Mouse (Mus musculus) cerebellum, postnatal 36 days (tissue): ENCODE data around the gene Zkscan5.
"Not testable (repeated sequence)": the region's sequence is repeated elsewhere in the genome, so short reads cannot be mapped to it uniquely, and the experiment has no call there.

Experiments used
- DNase-seq, 2 experiments: peaks; one replicate each; pipeline ENCODE4 v3.0.0; 2021 to 2022; ENCODE audit warnings: mixed read lengths in 2 of 2

The Zkscan5 gene

GRCm38 (mm10) chr5:145214679-145215078 is 10.3 kb downstream of the Zkscan5 start:
- no peak for DNase-seq

DNA sequence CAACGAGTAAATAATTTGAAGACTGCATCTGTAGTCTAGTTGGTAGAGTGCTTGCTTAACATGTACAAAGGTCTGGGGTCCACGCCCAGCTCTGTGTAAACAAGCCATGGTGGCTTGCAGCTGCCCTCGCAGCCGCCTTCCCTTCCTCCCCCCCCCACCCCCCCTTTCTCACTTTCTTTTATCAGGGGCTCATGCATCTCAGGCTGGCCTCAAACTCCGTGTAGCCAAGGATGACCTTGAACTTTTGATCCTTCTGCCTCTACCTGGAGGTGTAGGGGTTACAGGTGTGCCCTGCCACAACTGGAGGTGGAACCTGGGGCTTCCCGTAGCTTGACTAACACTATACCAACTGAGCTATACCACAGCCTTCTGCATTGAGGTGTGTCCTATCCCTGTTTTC is 13.4 kb downstream of the Zkscan5 start:
- no peak for DNase-seq

- DNase-seq = no peak
These were observed 13.8 kb downstream of the Zkscan5 start for GRCm38 (mm10) chr5:145218206-145218605.

DNA sequence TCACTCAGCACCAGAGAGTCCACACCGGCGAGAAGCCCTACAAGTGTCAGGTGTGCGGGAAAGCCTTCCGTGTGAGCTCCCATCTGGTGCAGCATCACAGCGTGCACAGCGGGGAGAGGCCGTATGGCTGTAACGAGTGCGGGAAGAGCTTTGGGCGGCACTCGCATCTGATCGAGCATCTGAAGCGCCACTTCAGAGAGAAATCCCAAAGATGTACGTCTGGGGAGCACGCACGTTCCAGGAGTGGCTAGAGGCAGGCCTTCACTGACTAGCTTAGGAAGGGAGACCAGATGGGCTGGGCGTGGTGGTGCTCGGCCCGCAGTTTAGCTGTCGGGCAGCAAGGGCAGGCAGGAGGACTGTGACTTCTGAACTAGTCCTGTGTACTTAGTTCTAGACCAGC is 14.3 kb downstream of the Zkscan5 start:
- DNase-seq = no peak

DNA sequence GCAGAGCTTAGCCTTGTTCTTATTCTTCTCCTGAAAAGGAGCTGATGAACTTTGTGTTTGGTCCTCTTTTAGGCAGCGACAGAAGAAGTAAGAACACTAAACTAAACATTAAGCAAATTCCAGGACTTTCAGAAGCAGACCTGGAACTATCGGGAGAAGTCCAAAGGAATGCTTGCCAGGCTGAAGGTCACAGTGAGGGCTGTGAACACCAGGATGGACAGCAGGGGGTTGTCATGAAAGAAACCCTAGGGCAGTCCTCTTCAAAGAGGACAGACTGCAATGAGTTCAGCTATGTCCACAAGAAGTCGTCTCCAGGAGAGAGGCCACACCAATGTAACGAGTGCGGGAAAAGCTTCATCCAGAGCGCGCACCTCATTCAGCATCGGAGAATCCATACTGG is 15.6 kb downstream of the Zkscan5 start:
- DNase-seq = no peak

DNA sequence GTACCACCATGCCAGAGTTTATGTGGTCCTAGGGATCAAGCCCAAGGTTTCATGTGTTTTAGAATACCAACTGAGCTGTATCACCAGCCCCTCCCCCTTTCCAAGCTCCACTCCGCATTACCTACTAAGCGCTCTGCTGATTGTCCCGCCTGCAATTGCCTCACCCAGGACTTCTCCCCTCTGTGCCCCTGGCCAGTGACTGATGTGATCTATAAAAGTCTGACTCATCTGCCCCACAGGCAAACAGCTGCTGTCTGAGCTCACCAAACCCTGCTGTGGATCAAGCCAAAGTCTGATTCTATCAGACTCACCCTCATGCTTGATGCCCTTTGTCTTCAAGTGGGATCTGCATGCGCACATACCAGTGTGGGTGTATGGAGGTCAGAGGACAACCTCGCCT is 18.5 kb downstream of the Zkscan5 start:
- DNase-seq = no peak

- DNase-seq = no peak
These were observed 19.0 kb downstream of the Zkscan5 start for GRCm38 (mm10) chr5:145223395-145223794.

DNA sequence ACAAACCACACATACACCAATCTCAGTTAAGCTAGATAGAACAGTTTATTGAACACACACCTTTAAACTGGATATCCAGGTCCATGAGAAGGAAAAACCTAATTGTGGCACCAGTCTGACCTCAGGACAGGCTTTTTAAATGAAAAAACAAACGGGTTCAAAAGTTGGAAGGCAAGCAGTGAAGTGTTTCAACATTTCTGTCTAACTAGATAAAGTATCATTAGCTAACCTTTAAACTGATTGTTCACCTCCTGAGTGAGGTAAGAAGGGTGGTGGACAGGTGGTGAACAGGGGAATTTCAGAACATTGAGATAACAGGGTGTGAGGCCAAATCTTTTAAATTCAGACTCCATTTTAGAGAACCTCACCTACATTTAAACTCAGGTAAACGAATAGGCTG is 22.1 kb downstream of the Zkscan5 start:
- no peak for DNase-seq

GRCm38 (mm10) chr5:145229283-145229682 is 24.9 kb downstream of the Zkscan5 start:
- DNase-seq = not testable (repeated sequence)

DNA sequence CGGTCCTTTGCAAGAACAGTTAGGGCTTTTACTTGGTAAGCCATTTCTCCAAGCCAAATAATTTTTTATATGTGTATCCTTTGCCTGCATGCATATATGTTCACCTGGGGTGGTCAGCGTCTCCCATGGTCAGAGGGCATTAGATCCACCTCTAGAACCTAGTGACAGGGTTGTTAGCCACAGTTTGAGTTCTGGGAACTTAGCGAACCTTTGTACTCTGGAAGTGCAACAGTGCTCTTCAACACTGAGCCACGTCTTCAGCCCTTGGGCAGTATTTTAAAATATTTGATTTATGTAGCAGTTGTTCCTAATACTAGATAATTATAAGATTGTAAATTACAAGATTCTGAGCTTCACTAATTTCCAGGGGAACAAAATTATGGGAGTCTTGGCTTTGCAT is 26.3 kb downstream of the Zkscan5 start:
- no peak for DNase-seq

- DNase-seq = peak; percentile 97 to 98
These were observed 27.1 kb downstream of the Zkscan5 start, which contains the start of gene Zfp655 for GRCm38 (mm10) chr5:145231367-145231871. TSS of gene Zfp655 (plus strand) at chr5:145231715.

DNA sequence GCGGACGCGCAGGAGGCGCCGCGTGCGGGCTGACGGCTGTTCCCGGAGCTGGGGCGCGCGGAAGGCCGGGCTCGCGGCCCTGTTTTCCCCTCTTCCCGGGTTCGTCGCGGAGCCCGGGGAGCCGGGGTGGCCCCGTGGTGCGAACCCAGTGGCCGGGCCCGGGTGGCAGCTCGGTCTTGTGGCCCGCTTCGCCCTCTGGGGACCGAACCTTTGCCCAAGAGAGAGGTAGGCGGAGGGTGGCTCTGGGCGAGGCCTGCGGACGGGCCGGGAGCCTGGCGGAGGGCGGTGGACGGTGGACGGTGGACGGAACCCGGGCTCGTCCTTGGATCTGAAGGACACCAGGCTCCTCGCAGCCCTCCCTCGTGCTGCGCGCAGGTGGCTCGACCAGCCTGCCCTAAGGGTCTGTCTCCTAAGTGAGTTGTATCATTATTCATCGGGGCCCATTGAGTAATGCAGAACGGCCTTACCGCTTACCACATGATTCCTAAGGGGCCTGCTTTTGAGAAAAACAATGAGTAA is 27.6 kb downstream of the Zkscan5 start:
- no peak for DNase-seq

DNA sequence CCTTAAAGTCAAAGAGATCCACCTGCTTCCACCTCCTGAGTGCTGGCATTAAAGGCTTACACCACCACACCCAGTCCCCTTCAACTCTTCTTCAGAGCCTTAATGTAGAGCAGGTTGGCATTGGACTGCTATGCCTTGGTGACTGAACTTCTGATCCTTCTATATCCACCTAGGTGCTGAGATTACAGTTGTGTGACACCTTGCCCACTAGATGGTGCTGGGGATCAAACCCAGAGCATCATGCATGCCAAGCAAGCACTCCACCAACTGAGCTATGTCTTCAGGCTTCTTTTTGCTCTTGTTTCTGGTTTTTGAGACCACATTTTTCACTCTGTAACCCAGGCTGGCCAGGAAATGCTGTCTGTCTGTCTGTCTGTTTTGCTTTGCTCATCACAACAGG is 30.3 kb downstream of the Zkscan5 start:
- peak in 1 of 2 experiments; percentile 13 for DNase-seq

GRCm38 (mm10) chr5:145249520-145249919 is 45.2 kb downstream of the Zkscan5 start:
- no peak for DNase-seq
